Mouse (Mus musculus) heart, adult 18-20 months (tissue): ENCODE data around the gene Olfr33. TPM values are rescaled to one million over a fixed set of nuclear protein-coding genes. Genes with fewer than 3 reads are reported as not detected.

Experiments
- DNase-seq, 2 experiments: peaks; one replicate each; pipeline ENCODE4 v3.0.0; 2021 to 2022; ENCODE audit warnings: mixed read lengths in 1 of 2
- long read RNA-seq, 2 experiments: library from polyadenylated mRNA; stranded (forward); transcript quantifications; one replicate each; pipeline ENCODE4 v2.0.0; 2021
- total RNA-seq, 2 experiments: library from RNA; stranded (reverse); gene quantifications; 2 replicates each; pipeline ENCODE4 v1.2.3; 2021

The Olfr33 gene
- not detected for total RNA-seq
- long read RNA-seq, experiment 1: 0 reads
- long read RNA-seq, experiment 2: 0 reads

DNA sequence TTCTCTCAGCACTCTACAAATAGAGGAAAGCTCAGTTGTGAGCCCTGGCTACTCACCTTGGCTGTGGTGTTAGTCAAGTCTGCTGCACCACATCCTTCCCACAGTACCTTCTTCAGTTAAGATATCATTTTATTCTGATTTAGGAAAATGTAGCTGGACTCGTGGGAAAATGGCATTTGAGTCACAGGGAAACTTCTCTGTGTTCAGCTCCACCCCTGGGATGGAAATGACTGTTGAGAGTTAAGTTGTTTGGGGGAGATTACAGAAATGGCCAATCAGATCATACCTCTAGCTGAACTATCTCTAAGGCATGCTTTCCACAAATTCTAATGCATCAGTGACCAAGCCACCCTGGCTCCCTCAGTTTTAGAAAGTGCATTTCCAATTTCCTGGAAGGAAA is at the start of gene Olfr33:
TSS of gene Olfr33 (minus strand) at position 101 of the 400 bp plus-strand sequence.
- no peak for DNase-seq

DNA sequence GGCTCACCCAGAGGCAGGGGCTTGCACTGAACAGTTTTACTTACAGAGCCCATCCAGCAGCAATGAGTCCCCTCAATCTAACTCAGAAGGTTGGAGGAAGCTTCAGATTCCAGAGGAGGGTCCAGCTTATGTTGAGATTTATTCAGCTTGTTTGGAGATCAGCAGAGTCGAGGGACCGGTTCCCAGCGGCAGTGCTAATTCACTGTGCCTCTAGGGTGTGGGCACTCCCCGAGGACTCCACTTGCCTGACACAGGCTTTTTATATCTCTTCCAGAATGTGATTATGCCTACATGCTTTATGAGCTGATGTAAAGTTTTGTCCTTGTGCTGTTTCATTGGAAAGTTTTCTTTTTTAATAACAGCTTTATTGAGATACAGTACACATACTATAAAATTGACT is 40.4 kb upstream of the Olfr33 start, which contains the start of the genes Olfr560 and Olfr78:
TSS of gene Olfr560 (minus strand) at position 101 of the 400 bp plus-strand sequence.
TSS of gene Olfr78 (minus strand) at position 206 of the 400 bp plus-strand sequence.
- DNase-seq: no peak

DNA sequence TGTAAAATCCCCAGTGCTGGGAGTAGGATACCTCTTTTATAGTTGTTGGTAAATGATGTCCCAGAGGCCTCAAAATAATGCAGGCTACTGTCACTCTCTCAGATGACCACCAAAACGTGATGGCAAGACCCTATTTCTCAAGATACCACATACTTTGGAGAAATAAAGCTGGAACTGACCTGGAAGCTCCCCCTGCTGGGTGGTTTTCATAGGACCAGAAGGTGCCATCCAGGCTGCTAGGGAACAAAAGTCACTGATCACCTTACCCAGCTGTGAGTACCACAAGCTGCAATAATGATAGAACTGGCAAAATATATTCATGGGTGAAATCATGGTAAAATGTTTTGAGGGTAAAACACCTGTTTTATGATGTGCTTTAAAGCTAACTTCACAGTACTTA is 33.2 kb upstream of the Olfr33 start:
- DNase-seq: peak in 1 of 2 experiments; percentile 30

DNA sequence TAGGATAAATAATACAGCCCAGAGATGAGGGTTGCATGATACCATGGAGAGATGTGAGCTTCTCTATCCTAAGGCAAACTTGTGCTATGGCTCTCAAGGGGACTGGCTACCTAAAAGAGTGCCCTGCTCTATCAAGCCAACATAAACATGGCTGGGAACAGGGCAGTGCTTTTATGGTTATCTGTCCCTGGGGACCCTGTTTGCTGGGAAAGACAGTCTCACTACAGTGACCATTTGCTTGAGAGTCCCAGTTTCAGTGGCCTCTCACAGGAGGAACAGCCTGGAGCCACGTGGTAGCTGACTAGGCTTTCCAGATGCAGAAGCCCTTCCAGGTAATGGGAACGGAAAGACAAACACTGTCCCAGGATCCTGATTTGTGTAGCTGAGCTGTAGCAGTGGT is 18.8 kb upstream of the Olfr33 start:
- peak in 1 of 2 experiments; percentile 4 for DNase-seq

DNA sequence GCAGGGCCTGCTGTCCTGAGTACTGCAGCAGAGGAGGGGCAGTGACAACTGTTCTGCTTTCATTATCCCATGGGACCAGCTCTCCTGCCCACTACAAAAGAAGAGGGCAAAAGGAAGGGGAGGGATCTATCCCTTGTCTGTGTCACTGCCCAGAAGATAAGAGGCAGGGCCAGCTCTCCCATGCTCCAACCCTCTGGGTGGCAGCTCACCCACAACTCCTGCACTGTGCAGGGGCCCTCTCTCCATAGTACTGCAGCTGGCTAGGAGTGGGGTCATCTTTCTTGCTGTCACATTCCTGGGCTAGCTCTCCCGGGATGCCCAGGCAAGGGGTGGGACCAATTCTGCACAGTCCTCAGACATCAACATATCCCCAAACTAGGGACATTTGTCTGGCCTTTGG is 14.9 kb upstream of the Olfr33 start:
- DNase-seq: no peak

DNA sequence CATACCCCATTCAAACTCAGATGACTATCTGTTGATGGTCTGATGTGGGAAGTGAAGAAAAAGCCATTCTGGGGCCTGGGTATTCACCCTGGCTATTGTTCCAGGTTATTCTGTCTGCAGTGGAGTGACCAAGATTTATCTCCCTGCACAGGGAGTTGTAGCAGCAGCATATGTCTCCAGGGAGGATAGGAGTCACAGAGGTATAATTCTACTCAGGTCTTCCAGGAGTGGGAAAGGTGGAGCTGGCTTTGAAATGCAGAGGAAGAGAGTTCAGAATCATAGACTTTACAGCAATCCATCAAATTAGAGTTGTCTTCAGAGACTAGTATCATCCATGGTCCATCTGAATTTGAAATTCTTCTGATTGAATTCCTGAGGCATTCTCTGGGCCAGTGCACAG is 8.5 kb upstream of the Olfr33 start, which contains the start of gene Olfr559:
TSS of gene Olfr559 (minus strand) at position 101 of the 400 bp plus-strand sequence.
- no peak for DNase-seq

DNA sequence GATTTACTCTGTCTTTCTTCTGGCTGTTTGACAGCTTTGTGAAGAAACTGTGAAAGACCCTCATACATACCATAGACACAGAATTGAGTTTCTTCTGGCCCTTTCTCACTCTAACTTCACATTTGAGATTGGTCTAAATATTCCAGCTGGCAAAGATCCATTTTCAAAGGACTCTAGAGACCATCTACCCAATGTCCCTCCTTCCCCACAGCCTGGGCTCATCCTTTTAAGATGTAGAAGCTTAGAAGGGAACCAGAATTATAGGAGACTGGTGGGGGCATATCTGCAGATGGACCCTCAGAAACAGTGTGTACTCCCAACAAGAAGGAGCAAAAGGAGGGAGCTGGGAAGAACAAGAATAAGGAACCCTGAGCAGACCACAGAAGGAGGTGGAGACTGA is 17.0 kb downstream of the Olfr33 start, which contains the start of gene Olfr558:
TSS of gene Olfr558 (plus strand) at position 301 of the 400 bp plus-strand sequence.
- DNase-seq: no peak

DNA sequence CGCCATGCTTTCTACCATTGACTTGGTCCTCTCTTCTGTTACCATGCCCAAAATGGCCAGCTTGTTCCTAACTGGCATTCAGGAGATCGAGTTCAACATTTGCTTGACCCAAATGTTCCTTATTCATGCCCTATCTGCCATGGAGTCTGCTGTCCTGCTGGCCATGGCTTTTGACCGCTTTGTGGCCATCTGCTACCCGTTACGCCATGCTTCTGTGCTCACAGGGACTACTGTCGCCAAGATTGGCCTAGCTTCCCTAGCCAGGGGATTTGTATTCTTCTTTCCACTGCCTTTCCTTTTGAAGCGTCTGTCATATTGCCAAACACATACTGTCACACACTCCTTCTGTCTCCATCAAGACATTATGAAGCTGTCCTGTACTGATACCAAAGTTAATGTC is 20.4 kb downstream of the Olfr33 start:
- DNase-seq: no peak

DNA sequence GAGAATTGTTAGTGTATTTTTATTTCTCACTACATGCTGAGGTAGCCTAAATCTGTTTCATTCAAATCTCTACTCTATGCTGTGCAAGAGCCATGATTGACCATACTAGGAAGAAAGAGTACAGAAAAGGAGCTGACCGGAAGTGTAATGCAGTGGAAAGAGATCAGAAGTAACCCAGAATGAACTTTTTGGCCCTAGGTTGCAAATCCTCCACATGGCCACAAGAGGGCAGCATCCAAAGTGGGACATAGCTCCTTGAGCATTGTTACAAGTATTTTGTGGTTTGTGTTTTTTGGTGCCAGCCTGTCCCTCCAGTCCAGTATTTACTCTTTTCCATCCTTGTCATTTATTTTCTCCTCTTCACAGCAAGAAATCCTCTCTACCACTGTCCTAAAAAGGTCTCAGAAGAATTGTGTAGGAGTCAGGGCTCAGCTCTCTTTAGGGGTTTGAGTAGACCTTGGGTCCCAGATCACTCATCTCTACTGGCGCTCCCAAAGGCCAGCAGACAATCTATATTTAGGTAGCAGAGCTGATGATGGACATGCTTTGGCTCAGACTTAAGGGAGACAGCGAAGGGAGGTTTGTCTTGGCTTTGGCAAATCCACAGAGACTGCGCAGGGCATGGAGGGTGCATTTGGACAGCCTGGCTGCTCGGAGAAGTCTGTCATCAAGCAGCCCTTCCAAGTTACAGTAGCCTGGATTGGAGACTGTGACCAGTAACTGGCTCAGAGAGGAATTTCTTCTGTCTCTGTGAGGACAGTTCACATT is 23.3 kb downstream of the Olfr33 start, which contains the start of gene Olfr557:
TSS of gene Olfr557 (plus strand) at position 553 of the 768 bp plus-strand sequence.
- peak; percentile 52 to 53 for DNase-seq

DNA sequence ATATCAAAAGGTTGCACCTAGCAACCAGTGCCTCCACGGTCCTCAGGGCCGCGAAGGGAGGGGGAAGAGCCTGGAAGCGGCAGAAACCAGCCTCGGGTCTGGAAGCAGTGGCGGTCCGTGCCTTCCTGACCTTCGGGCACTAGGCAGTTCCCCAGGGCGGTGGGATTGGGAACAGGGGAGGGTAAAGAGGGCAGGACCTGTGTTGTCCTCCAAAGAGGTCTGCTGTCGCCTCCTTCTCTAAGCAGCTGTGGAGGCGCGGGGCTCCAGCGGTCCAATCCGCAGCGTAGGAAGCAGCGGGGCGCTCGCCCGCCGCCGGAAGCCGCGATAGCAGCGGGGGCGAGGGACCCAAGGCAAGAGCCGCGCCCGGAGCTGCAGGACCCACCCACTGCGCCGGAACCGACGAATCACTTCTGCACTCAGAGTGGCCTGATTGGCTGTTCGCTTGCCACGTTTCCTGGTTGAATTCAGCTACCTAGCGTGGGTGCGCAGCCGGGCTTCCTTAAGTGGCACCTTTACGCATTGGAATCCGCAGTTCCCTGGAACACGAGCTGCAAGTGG is 31.8 kb downstream of the Olfr33 start, which contains the start of gene Trim68:
TSS of gene Trim68 (minus strand) at position 384 of the 558 bp plus-strand sequence.
- DNase-seq: peak; percentile 90 to 95

DNA sequence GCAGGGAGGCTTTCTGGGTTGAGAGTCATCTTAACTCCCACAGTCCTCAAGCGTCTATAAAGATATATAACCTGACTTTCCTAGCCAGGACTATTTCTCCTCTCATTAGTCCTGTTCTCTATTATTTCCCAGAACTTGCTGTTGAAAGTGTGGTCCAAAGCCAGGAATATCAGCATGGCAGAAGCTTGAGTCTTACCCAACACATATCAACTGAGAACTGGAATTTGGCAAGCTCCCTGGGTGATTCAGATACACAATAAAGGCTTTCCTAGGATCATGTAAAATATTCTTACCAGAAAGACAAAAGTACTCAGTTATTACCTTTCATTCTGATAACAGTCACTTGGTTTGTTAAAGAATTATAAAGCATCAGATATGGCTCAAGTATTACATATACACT is 37.0 kb downstream of the Olfr33 start:
- DNase-seq: peak in 1 of 2 experiments; percentile 15

DNA sequence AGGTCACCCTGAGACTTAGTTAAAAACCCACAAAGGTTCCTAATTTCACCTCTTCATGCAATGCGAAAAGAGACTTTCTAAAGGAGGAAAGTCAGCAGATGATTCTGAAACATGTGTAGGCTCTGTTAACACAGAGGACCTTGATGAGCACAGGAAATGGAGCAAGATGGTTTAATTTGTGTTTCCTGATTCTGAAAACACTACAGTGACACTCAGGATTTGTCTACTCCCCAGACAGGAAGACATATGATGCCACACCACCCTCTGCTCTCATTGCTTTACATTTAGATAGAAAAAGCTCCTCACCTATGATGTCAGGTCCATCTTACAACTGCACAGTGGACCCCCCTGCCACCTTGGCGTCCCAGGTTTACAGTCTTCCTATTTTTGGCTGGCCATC is 42.6 kb downstream of the Olfr33 start:
- DNase-seq: no peak

DNA sequence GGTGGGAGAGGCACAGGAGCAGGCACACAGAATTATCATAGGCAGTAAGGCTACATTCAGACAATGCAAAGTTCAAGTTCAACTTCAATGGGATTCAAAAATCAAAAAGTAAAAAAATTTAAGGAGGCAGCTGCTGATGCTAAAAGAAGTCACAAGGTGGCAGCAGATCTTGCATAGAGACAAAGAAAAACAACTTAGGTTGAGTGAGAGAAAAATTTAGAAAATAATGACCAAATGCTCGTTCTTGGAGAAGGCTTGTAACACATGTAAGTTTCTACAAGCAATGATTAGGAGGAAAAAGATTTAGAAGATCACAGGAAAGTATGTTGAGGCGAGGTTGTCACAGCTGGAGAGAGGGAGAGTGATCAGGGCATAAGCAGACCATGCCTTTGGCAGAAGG is 53.5 kb downstream of the Olfr33 start:
- no peak for DNase-seq

DNA sequence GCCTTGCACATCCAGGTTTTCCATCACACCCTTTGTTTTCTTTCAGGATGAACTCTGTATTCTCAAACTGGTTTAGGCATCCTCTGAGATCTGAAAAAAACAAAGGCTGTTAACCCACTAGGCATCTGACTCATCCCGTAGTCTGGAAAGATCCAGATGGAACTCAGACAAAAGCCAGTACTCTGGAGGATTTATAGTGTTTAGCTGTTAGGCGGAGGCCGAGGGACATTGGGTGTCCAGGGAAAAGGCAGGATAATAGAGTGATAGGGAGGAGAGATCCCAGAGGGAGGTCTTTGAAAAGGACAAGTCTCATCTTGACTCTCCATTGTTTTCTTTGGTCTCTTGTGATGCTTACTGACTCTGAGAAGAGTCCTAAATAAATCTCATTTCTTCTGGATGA is 54.3 kb downstream of the Olfr33 start, which contains the start of gene Olfr556:
TSS of gene Olfr556 (plus strand) at position 301 of the 400 bp plus-strand sequence.
- DNase-seq: no peak

Other genes starting within 250 kb of the Olfr33 start
- gene Olfr543, start 237.4 kb downstream of the Olfr33 start, total RNA-seq: not detected
- gene Olfr544, start 230.8 kb downstream of the Olfr33 start, total RNA-seq: not detected
- not detected for gene Olfr545, start 219.5 kb downstream of the Olfr33 start, total RNA-seq
- gene Olfr547, start 184.3 kb downstream of the Olfr33 start, total RNA-seq: not detected
- gene Olfr548-ps1, start 178.2 kb downstream of the Olfr33 start, total RNA-seq: not detected
- gene Olfr549, start 169.2 kb downstream of the Olfr33 start, total RNA-seq: not detected
- 1 to 10 TPM; 5.3 TPM for gene Trim21, start 153.6 kb downstream of the Olfr33 start, total RNA-seq
- gene Olfr550, start 147.6 kb downstream of the Olfr33 start, total RNA-seq: under 1 TPM; 0.05 to 0.18 TPM
- gene Olfr551, start 127.2 kb downstream of the Olfr33 start, total RNA-seq: not detected
- gene Olfr552, start 121.3 kb downstream of the Olfr33 start, total RNA-seq: under 1 TPM; 0.10 to 0.23 TPM
- not detected for gene Olfr553, start 100.9 kb downstream of the Olfr33 start, total RNA-seq
- gene Olfr554, start 80.6 kb downstream of the Olfr33 start, total RNA-seq: not detected
- not detected for gene Olfr555, start 60.2 kb downstream of the Olfr33 start, total RNA-seq
- not detected for gene Olfr556, start 54.2 kb downstream of the Olfr33 start, total RNA-seq
- gene Trim68, start 31.7 kb downstream of the Olfr33 start, total RNA-seq: 1 to 10 TPM; 6.7 to 8.5 TPM
- not detected for gene Olfr557, start 23.2 kb downstream of the Olfr33 start, total RNA-seq
- 1 to 10 TPM; 2.3 TPM for gene Olfr558, start 16.9 kb downstream of the Olfr33 start, total RNA-seq
- not detected for gene Olfr559, start 8.4 kb upstream of the Olfr33 start, total RNA-seq
- not detected for gene Olfr560, start 40.3 kb upstream of the Olfr33 start, total RNA-seq
- under 1 TPM; 0.49 to 0.60 TPM for gene Olfr78, start 40.4 kb upstream of the Olfr33 start, total RNA-seq
- not detected for gene Olfr561, start 52.2 kb upstream of the Olfr33 start, total RNA-seq
- gene Olfr564, start 84.4 kb upstream of the Olfr33 start, total RNA-seq: not detected
- gene Olfr566, start 139.7 kb upstream of the Olfr33 start, total RNA-seq: not detected
- gene Olfr568, start 158.1 kb upstream of the Olfr33 start, total RNA-seq: not detected
- gene Olfr569, start 171.8 kb upstream of the Olfr33 start, total RNA-seq: not detected
- not detected for gene Olfr570, start 175.5 kb upstream of the Olfr33 start, total RNA-seq
- gene Olfr571, start 198.5 kb upstream of the Olfr33 start, total RNA-seq: not detected
- gene Olfr572, start 205.3 kb upstream of the Olfr33 start, total RNA-seq: not detected
- gene Olfr573-ps1, start 223.5 kb upstream of the Olfr33 start, total RNA-seq: not detected
- not detected for gene Olfr574, start 229.4 kb upstream of the Olfr33 start, total RNA-seq
- gene Olfr575, start 239.7 kb upstream of the Olfr33 start, total RNA-seq: not detected
- gene Olfr576, start 243.6 kb upstream of the Olfr33 start, total RNA-seq: not detected